Mouse (Mus musculus) midbrain, embryonic 14.5 days (tissue): ENCODE data around the gene Pigg. TPM values are rescaled to one million over a fixed set of nuclear protein-coding genes. Genes with fewer than 3 reads are reported as not detected.
A peak's percentile ranks its signal among the peaks of the same experiment; 100 is the strongest.
"Not testable (repeated sequence)": the region's sequence is repeated elsewhere in the genome, so short reads cannot be mapped to it uniquely, and the experiment has no call there.

Source experiments
- ATAC-seq: fragments of 200-750 bp; cut with Nextera tagmentation; 2 replicates; pipeline ENCODE4 v1.8.0; 2017; ENCODE audit warnings: moderate number of reproducible peaks, moderate library complexity; ENCODE audit not compliant: low FRiP score, low TSS enrichment
- DNase-seq: peaks from one replicate; pipeline ENCODE4 v3.0.0-alpha.2; 2015
- H3K27ac ChIP-seq: fragments of 300-500 bp; sonication (generic); replicated peaks from 2 replicates; pipeline ENCODE4 v1.5.1; 2014; ENCODE audit warnings: mild to moderate bottlenecking, low read depth, low read length, moderate library complexity
- H3K27me3 ChIP-seq: fragments of 300-500 bp; sonication (generic); 2 replicates; pipeline ENCODE4 v1.6.1; 2014; ENCODE audit warnings: low read length, control low read depth, mixed read lengths; ENCODE audit not compliant: control insufficient read depth, insufficient read depth
- H3K36me3 ChIP-seq: fragments of 300-500 bp; sonication (generic); 2 replicates; pipeline ENCODE4 v1.6.1; 2014; ENCODE audit warnings: low read length, control low read depth; ENCODE audit not compliant: control insufficient read depth, insufficient read depth
- H3K4me1 ChIP-seq: fragments of 300-500 bp; sonication (generic); 2 replicates; pipeline ENCODE4 v1.6.1; 2014; ENCODE audit warnings: mild to moderate bottlenecking, antibody characterized with exemption, low read length, control low read depth; ENCODE audit not compliant: control insufficient read depth, insufficient read depth
- H3K4me2 ChIP-seq: fragments of 300-500 bp; sonication (generic); 2 replicates; pipeline ENCODE4 v1.6.1; 2014; ENCODE audit warnings: mild to moderate bottlenecking, low read length, moderate library complexity
- H3K4me3 ChIP-seq: fragments of 300-500 bp; sonication (generic); replicated peaks from 2 replicates; pipeline ENCODE4 v1.5.1; 2014; ENCODE audit warnings: low read depth, low read length
- H3K9ac ChIP-seq: fragments of 300-500 bp; sonication (generic); replicated peaks from 2 replicates; pipeline ENCODE4 v1.6.1; 2014; ENCODE audit warnings: mild to moderate bottlenecking, low read length, moderate library complexity
- H3K9me3 ChIP-seq: fragments of 300-500 bp; sonication (generic); 2 replicates; pipeline ENCODE4 v1.6.1; 2016; ENCODE audit warnings: low read length, control low read depth, mixed read lengths; ENCODE audit not compliant: control insufficient read depth
- WGBS: fragments of 180-500 bp; shearing (Covaris S2); extraction: QIAGEN DNeasy Blood & Tissue Kit; methylation state at CpG from one replicate; pipeline ENCODE4 v1.1.7; 2014; 5-methylcytosine and 5-hydroxymethylcytosine counted together
- polyA plus RNA-seq: library from polyadenylated mRNA; unstranded; fragments of >200 nt; fragmentation: Nextera tagmentation; extraction: Ambion mirVana; gene quantifications from 2 replicates; pipeline ENCODE4 v1.2.1, GENCODE M21; 2014

The Pigg gene
- polyA plus RNA-seq, 1 experiment from 2014 or later, result 2.9 TPM

- not testable (repeated sequence) for H3K27ac ChIP-seq, H3K27me3 ChIP-seq, H3K36me3 ChIP-seq, H3K9ac ChIP-seq, H3K4me3 ChIP-seq, ATAC-seq, DNase-seq, H3K9me3 ChIP-seq
- WGBS, result 94% methylated on average over 6 of the region's 6 CpGs
- Histone ChIP-seq H3K4me1 (peaks cover 26% of the 10 kb centered on the region), H3K4me2 (peak overlapping the region; percentile 93)
These were observed 41.1 kb upstream of the Pigg start for GRCm38 (mm10) chr5:108271345-108271744.

- WGBS, result 90% methylated on average over 2 of the region's 2 CpGs
- DNase-seq, result no peak
- H3K27me3 ChIP-seq, result no peaks in the 10 kb centered on the region
- H3K9me3 ChIP-seq, result no peaks in the 10 kb centered on the region
- no peaks in the 10 kb centered on the region for H3K36me3 ChIP-seq
- H3K4me2 ChIP-seq, result no peak overlapping the region
- H3K27ac ChIP-seq, result no peak overlapping the region
- ATAC-seq, result no peak
- H3K4me1 ChIP-seq, result no peaks in the 10 kb centered on the region
- H3K4me3 ChIP-seq, result no peak overlapping the region
- no peak overlapping the region for H3K9ac ChIP-seq
These were observed 25.5 kb upstream of the Pigg start for GRCm38 (mm10) chr5:108286957-108287356.

GRCm38 (mm10) chr5:108301567-108301966 is 10.8 kb upstream of the Pigg start:
- no peak for DNase-seq
- Histone ChIP-seq H3K4me3 (no peak overlapping the region), H3K27ac (no peak overlapping the region), H3K9ac (no peak overlapping the region), H3K4me2 (no peak overlapping the region), H3K4me1 (no peaks in the 10 kb centered on the region), H3K27me3 (no peaks in the 10 kb centered on the region), H3K36me3 (no peaks in the 10 kb centered on the region), H3K9me3 (no peaks in the 10 kb centered on the region)
- WGBS, result 62% methylated on average over 3 of the region's 3 CpGs
- ATAC-seq, result no peak

GRCm38 (mm10) chr5:108313065-108313860 is 854 bp downstream of the Pigg start:
- H3K36me3 ChIP-seq, result peaks cover 5% of the 10 kb centered on the region
- H3K4me2 ChIP-seq, result peak overlapping the region; percentile 92
- H3K9me3 ChIP-seq, result no peaks in the 10 kb centered on the region
- ATAC-seq (no peak), DNase-seq (peak; percentile 1)
- no peaks in the 10 kb centered on the region for H3K27me3 ChIP-seq
- WGBS, result 6% methylated on average over 16 of the region's 16 CpGs
- peak overlapping the region; percentile 84 for H3K27ac ChIP-seq
- peak overlapping the region; percentile 80 for H3K9ac ChIP-seq
- H3K4me3 ChIP-seq, result peak overlapping the region; percentile 69
- peaks cover 6% of the 10 kb centered on the region; the same call in 1 of the 2 replicates for H3K4me1 ChIP-seq

- no peak for DNase-seq
- Histone ChIP-seq H3K9ac (no peak overlapping the region), H3K36me3 (peaks cover 43% of the 10 kb centered on the region), H3K4me2 (no peak overlapping the region), H3K4me3 (no peak overlapping the region), H3K27me3 (no peaks in the 10 kb centered on the region), H3K27ac (no peak overlapping the region), H3K4me1 (no peaks in the 10 kb centered on the region), H3K9me3 (no peaks in the 10 kb centered on the region)
- ATAC-seq, result no peak; the same call in 1 of the 2 replicates
- WGBS, result 71% methylated on average over 1 of the region's 1 CpGs
These were observed 18.6 kb downstream of the Pigg start for GRCm38 (mm10) chr5:108331051-108331450.

- Histone ChIP-seq H3K4me2 (no peak overlapping the region), H3K4me3 (no peak overlapping the region), H3K27ac (no peak overlapping the region), H3K4me1 (no peaks in the 10 kb centered on the region), H3K27me3 (no peaks in the 10 kb centered on the region), H3K9ac (no peak overlapping the region), H3K36me3 (peaks cover 38% of the 10 kb centered on the region), H3K9me3 (no peaks in the 10 kb centered on the region)
- DNase-seq (no peak), ATAC-seq (no peak)
- WGBS, result 91% methylated on average over 4 of the region's 4 CpGs
These were observed 25.0 kb downstream of the Pigg start for GRCm38 (mm10) chr5:108337385-108337784.

GRCm38 (mm10) chr5:108338049-108338448 is 25.6 kb downstream of the Pigg start:
- H3K4me1 ChIP-seq, result no peaks in the 10 kb centered on the region
- no peak overlapping the region for H3K9ac ChIP-seq
- no peaks in the 10 kb centered on the region for H3K9me3 ChIP-seq
- no peak for ATAC-seq
- no peak overlapping the region for H3K4me2 ChIP-seq
- no peak overlapping the region for H3K27ac ChIP-seq
- no peak for DNase-seq
- H3K27me3 ChIP-seq, result no peaks in the 10 kb centered on the region
- peaks cover 34% of the 10 kb centered on the region for H3K36me3 ChIP-seq
- H3K4me3 ChIP-seq, result no peak overlapping the region
- WGBS, result 94% methylated on average over 3 of the region's 3 CpGs

- no peaks in the 10 kb centered on the region for H3K4me1 ChIP-seq
- ATAC-seq (no peak), DNase-seq (no peak)
- H3K4me2 ChIP-seq, result no peak overlapping the region
- peaks cover 45% of the 10 kb centered on the region for H3K36me3 ChIP-seq
- H3K9ac ChIP-seq, result no peak overlapping the region
- no peak overlapping the region for H3K27ac ChIP-seq
- no peaks in the 10 kb centered on the region for H3K27me3 ChIP-seq
- H3K9me3 ChIP-seq, result no peaks in the 10 kb centered on the region
- WGBS, result 95% methylated on average over 4 of the region's 4 CpGs
- H3K4me3 ChIP-seq, result no peak overlapping the region
These were observed 31.3 kb downstream of the Pigg start for GRCm38 (mm10) chr5:108343680-108344170.
